Mouse (Mus musculus) monocyte, adult 5-6 weeks (primary cell): ENCODE measurements around the gene Dynlt1a. TPM values are rescaled to one million over a fixed set of nuclear protein-coding genes. Genes with fewer than 3 reads are reported as not detected.
"Not testable (repeated sequence)": the region's sequence is repeated elsewhere in the genome, so short reads cannot be mapped to it uniquely, and the experiment has no call there.

Experiments used
- ATAC-seq: fragments of 153-309, 156-312 bp; replicated peaks from 2 replicates; pipeline ENCODE4 v1.8.0; 2017; ENCODE audit warnings: mild to moderate bottlenecking; ENCODE audit not compliant: low TSS enrichment, insufficient number of reproducible peaks, severe bottlenecking, poor library complexity, low FRiP score
- total RNA-seq: library from RNA; stranded (forward); fragments of 200-1000, 200-491, 200-594 nt; gene quantifications from 3 replicates; pipeline ENCODE4 v1.2.3, GENCODE M21; 2017

Gene Dynlt1a
- total RNA-seq, 1 experiment from 2014 or later, result 9.0 TPM

DNA sequence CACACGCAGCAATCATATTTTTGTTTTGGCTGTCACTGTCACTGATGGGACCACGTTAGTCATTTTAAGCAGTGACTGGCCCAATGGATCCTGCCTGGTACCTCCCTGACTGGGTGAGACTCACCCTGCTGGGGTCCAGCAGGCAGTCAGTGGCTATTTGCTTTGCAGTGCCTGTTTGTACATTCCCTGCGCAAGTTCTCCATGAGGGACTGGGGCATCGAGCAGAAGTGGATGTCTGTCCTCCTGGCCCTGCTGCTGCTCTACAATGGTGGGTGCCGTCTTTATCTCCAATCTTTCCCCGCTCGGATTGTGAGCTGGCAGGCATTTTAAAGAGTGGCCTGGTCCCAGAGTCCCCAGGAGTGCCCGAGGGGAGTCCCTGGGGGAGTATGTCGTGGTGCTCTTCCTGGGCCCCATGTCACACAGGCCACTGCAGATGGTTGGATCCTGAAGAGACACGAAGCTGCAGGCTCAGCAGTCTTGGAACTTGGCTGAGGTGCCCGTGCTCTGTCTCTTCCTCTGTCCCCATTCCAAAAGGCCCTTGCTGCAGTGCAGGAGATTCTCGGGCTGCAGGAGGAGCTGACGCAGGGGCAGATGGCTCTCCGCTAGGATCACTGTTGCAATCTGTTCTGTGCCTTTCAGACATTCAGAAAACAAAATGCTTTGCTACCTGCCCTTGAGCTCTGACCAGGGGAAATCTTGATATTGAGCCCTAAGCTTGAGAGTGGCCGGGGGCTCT lies 20.1 kb downstream of the Dynlt1a start:
- not testable (repeated sequence) for ATAC-seq

DNA sequence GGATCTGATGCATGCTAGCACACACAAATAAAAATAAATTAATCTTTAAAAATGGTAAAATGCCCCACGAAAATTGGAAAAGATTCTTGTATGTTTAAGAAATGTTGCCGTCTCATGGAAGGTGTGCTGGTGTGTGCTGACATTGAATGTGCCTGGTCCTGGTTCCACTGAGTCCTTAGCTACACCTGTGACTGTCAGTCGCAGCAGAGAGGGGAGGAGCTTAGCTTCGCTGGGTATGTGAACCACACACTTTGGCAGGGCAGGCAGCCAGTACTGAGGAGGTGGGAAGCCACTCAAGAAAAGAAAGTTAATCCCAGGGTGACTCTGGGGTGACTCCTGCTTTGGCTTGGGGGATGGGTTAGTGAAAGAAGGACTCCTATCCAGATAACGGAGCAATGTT lies 23.4 kb downstream of the Dynlt1a start:
- not testable (repeated sequence) for ATAC-seq

DNA sequence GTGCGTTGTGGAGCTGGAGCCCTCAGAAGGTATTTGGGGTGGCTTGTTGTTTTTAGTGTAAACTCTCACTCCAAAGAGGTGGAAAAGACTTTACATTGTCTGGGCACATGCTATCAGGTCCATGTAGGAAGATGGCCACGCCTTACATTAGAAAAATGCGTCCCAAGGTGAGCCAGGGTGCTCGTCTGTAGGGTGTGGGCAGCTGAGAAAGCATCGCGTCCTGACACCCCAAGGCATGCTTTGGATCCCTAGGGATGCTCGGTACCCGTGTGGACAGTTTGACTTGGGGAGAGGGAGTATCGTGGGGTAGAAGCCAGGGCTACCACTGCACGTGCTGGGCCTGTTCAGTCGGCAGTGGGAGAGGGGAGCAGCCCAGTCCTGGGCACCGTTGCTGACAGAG lies 28.3 kb downstream of the Dynlt1a start:
- not testable (repeated sequence) for ATAC-seq

DNA sequence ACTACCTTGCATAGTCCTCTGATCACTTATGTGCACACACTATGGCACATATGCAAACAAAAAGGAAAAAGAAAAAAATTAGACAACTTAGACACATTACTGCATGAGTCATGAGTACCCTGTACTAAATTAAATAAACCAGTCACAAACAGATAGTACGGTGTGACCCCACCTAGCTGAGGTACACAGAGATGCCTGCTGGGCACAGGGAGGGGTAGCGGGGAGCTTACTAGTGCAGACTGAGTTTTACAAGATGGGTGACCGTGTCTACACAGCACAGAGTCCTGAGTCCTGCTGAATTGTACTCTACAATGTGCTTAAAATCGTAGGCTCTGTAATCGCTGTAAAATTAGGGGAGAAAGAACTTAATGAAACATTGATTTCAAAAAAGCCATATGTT lies 31.1 kb downstream of the Dynlt1a start:
- not testable (repeated sequence) for ATAC-seq

DNA sequence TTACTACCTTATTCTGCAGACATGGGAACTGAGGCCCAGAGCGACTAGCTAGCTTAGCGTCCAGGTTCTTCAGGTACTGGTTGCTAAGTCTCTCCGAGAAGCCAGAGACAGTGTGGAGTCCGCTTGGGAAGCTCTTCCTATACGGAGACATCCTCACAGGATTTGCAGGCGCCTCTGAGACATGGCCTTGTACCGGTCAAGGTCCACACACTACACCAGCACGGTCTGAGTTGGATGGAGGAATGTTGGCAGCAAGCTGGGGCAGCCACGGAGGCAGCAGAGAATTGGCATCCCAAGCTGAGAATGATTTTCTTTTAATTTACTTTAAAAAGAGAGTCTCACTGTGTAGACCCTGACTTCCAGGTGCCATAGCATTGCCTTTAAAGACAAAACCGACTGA lies 34.2 kb downstream of the Dynlt1a start:
- not testable (repeated sequence) for ATAC-seq

DNA sequence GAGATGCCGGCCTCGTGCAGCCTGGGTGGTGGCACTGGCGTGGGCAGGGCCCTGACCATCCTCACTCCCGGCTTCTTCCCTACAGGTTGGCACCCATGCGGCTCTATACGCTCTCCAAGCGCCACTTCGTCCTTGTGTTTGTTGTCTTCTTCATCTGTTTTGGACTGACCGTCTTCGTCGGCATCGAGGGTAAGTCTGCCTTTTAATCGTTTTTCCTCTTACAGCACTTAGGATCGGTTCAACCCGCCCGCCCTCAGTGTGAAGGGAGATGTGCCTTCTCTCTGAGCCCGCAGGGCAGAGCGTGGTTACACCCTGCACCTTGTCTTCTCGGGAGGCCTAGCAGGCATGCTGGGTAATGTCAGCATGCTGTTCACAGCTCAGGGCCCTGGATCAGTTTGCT lies 36.8 kb downstream of the Dynlt1a start:
- not testable (repeated sequence) for ATAC-seq

DNA sequence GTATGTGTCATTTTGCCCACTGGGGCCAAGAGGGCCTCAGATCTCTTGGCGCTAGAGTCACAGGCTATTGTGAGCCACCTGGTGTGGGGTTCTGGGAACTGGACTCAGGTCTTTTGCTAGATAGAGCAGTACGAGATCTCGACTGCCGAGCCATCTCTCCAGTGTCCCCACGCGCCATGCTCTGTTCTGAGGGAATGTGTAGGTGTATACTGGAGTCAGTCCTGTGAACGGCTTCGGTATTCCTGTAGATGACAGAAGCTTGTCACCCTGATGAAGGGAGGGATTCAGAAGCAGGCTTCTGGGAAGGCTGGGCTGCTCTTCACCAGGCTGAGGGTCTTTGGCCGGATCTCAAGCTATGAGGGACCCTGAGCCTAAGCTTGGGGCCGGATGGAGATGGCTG lies 37.5 kb downstream of the Dynlt1a start:
- ATAC-seq, result not testable (repeated sequence)

DNA sequence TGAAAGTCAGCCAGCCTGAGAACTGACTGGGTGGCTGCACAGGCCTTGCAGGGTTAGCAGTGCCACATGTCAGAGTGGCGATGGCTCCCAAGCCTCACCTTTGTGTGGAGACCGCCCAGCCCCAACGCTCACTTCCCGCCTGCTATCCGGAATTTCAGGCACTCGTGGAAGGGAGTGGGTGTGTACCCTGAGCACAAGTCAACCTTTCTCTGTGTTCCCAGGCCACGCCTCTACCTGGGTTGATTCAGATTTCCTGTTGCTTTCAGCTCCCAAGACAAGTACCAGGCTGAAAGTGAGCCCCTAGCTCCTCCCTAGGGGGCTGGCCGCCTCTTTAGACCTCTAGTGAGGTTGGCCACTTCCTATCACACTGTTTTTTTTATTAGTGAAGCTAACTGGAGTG lies 38.1 kb downstream of the Dynlt1a start:
- not testable (repeated sequence) for ATAC-seq

DNA sequence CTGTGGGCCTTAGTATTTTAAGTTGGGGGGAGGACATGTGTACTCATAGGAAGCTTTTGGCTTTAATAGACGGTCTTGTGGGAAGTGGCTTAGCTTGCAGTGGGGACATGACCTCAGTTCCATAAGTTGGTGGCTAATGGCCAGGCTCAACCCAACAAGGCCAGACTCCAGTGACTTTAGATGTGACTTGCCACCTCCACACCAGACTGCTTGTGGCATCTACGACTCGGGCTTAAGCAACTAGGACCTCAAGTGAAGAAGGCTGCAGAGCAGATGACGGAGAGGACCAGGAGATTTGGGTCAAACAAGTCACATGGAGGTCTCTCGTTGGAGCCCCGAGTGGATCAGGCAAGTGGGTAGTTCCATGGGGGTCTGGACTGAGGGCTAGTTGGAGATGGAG lies 42.6 kb downstream of the Dynlt1a start:
- ATAC-seq, result not testable (repeated sequence)

DNA sequence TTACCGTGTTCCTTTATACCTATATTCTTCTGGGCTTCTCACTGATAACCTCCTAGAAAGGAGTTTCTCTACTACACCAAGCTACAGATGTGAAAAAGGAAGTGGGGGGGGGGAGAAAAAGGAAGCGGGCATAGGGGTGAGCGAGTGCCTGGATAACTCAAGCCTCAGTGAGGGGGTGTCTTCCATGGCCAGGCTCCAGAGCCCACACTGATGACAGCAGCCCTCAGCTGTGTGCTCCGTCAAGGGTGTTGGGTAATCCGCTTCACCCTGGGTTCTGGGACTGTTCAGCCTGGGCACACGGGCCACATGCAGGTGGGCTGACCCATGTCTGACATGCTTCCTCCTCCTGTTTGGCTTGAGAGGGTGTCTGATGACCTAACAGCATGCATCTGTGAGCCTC lies 45.3 kb downstream of the Dynlt1a start:
- ATAC-seq, result not testable (repeated sequence)

DNA sequence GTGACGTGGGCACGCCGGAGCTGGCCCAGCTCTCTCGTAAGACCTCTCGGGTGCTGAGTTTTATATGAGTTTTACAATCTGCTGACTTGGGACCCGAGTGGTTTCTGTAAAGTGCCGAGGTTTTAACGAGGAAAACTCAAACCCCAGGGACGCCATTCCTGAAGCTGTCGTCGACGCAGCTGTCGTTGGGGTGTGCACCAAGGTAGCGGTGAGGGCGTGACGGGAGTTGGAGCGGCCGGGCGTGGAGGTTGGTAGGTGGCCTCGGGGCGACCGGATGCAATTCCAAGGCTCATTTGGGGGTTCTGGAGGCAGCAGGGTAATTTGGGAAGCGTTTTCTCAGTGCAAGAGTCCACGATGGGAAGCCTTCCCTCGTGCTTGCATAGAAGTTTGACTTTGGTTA lies 46.5 kb downstream of the Dynlt1a start:
- not testable (repeated sequence) for ATAC-seq

DNA sequence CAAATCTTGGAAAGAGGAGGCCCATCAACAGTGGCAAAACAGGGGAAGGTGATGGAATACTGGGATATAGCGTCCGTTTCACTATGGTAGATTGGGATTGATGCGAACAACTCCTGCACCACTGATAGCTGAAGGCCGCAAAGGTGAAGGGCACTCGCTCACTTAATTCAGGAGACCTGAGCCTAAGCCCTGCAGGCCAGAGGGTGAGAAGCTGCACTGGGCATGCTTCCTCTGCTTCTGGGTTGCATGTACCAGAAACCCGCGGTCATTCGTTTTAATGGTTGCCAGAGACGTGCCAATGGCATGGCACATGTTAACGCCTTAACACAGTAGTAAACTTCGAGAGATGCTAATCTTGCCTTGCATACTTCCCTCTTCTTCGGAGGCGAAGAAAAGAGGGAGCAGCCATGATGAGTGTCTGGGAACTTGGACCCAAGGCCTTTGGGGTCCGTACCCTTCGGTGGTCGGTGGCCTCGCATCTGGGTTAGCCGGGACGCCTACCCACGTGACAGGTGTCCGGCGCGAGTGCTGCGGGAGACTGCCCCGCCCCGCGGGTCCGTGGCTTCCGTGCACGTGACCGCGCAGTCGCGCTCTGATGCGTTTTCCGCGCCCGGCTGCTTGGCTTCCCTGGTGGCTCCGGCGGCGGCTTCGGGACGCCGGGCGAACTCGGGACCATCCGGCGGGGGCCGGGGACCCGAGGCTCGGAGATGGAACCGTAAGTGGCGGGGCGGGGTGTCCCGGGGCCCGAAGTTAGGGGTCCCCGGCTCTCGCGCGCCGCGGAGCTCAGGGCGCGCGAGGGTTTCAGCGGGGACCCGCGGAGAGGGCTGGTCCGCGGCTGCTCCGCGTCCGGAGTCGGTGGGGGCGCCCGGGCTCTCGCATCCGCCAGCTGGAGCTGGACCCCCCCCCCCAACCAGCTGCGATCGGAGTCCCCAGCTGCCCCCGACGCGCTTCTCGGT lies 47.1 kb downstream of the Dynlt1a start:
- peak; percentile 45; the same call in 1 of the 2 replicates for ATAC-seq

DNA sequence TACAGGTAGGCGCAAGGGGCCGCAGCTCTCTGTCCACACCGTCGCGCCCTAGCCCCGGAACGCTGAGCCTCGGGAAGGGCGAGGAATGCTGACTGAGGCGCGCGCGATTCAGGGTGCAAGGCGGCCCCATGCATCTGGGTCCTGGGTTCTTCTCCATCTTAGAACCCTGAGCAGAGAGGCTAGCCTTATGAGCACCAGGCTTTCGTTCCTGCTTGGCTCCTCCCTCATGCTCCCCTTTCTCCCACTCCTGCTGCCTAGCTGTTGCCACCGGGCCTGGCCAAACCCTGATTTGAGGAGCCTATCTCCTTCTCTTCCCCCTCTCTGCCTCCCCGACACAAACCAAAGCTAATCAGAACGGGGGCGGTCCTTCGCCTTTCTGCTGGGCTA lies 60.2 kb downstream of the Dynlt1a start:
- ATAC-seq, result not testable (repeated sequence)

DNA sequence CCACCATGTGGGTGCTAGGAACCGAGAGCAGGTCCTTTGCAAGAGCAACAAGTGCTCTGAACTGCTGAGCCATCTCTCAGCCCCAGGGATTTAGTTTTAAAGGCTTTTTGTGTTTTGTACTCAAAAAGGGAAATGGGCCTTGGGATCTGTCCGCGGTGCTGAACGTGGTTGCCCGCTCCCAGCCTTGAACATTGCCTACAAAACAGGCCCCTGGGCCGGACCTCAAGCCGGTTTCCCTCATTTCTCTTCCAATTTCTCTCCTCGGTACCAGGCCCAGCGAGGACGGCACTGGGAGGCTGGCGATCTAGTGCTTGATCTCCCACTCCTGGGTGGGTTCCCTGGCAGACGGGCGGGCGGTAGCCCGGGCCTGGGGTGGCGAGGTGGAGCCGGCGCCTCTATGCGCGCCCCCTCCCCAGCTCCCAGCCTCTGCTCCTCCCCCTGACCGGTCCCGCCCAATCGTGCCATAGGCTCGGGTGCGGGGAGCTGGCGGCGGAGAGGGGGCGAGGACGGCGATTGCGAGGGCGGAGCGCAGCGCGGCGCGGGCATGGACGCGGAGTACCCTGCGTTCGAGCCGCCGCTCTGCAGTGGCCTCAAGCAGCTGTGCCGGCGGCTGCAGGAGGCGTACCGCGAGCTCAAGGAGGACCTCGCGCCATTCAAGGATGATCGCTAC lies 60.8 kb downstream of the Dynlt1a start, which contains the start of gene Tmem181a:
Gene Tmem181a (plus strand): TSS at position 461 of the 670 bp plus-strand sequence.
- ATAC-seq, result not testable (repeated sequence)

Other genes with a start within 250 kb of the Dynlt1a start
- 1.3 to 4.2 TPM (median 3.7 TPM) in 3 replicates for gene Serac1, start 237.8 kb downstream of the Dynlt1a start, total RNA-seq
- gene Gtf2h5, start 237.7 kb downstream of the Dynlt1a start, total RNA-seq, result 33.3 to 71.9 TPM (median 54.4 TPM) in 3 replicates
- 65.7 to 103 TPM (median 69.9 TPM) in 3 replicates for gene Tulp4, start 211.1 kb downstream of the Dynlt1a start, total RNA-seq
- 4.7 to 13.7 TPM (median 5.9 TPM) in 3 replicates for gene Tmem181a, start 60.6 kb downstream of the Dynlt1a start, total RNA-seq
- gene Dynlt1b, start 112.6 kb upstream of the Dynlt1a start, total RNA-seq, result 93.0 to 145 TPM (median 122 TPM) in 3 replicates